Mouse (Mus musculus) left cerebral cortex, postnatal 10 days (tissue): ENCODE results near the gene Scaf8. TPM values are rescaled to one million over a fixed set of nuclear protein-coding genes. Genes with fewer than 3 reads are reported as not detected.

ENCODE experiments used
- DNase-seq, 2 experiments: peaks; one replicate each; pipeline ENCODE4 v3.0.0; 2021 to 2022; ENCODE audit warnings: low spot score in 2 of 2, mixed read lengths in 1 of 2; ENCODE audit errors: extremely low spot score in 1 of 2
- intact Hi-C: fragments of 180-260 bp; cut with DNase I; formaldehyde crosslinking; loops from one replicate; pipeline ENCODE4 v1.15.1; 2025
- total RNA-seq, 2 experiments: library from RNA; stranded (reverse); gene quantifications; 2 replicates each; pipeline ENCODE4 v1.2.3; 2021

The Scaf8 gene
- total RNA-seq, 2 experiments from 2014 or later, result 59.9 TPM

DNA sequence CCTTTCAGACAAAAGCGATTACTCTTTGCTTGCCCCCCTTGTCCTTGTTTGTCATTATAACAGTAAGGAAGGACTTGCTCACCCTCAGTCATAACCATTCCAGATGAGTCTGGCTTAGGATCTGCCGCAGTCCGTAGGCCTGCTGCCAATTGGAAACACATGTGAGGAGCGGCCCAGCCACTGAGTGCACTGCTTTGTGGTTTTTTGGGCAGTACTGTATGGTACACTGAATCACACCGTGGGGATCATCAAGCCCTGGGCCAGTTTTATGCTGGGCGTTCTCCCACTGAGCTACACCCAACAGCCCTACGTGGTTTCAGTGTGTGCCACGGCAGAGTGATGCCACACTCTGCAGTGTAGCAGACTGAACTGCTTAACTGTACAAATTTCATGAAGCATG lies 85.6 kb downstream of the Scaf8 start:
- peak in 1 of 2 experiments; percentile 38 for DNase-seq
- intact Hi-C loops, result no loop called here

DNA sequence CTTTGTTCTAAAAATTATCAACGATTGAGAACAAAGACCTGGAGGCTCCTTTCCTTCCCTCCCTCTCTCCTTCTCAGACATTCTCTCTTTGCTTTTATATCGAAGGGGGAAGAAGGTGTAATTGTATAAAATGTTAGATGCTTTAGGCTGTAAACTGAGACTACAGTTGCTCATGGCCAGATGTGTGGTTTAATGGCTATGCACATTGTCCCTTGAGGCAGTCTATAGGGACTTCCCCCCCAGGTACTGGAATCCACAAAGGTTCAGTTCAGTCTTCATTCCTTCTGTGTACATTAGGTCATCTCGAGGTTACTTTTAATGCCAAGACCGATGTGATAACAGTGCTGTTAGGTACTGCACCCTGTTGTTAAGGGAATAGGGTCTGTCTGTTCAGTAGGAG lies 89.1 kb downstream of the Scaf8 start:
- no peak for DNase-seq
- intact Hi-C loops, result no loop called here

DNA sequence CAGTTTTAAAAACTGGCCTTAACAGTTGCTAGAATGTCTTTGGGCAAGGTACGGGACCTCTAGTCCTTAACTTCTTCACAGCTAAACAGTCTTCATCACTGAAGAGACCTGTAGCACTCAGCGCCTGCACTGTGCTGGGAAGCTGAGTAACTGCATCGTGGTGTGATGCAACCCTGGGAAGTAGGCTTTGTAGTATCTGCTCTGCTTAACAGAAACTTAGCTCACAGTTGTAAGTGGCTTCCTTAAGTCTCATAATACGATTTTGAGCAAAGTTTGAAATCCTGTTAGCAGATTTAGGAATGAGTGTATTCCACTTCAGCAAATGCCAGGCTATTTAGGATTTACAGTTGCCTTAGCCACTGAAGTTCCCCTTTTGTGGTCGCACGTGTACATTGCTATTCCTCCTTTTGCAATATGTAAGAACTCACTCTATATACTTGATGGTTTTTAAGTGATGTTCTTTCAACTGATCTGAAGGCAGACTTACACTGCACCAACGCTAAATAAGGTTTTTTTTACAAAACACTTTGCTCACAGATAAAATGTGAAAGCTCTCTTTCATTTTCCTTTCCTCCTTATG lies 90.1 kb downstream of the Scaf8 start:
- intact Hi-C loops, result no loop called here
- no peak for DNase-seq

- intact Hi-C loops, result no loop called here
- DNase-seq, result no peak
Measured at GRCm38 (mm10) chr17:3206527-3207398, 92.0 kb downstream of the Scaf8 start.

GRCm38 (mm10) chr17:3207529-3208240 lies 92.9 kb downstream of the Scaf8 start:
- intact Hi-C loops, result no loop called here
- no peak for DNase-seq

GRCm38 (mm10) chr17:3208471-3208870 lies 93.7 kb downstream of the Scaf8 start:
- no peak for DNase-seq
- intact Hi-C loops, result no loop called here

DNA sequence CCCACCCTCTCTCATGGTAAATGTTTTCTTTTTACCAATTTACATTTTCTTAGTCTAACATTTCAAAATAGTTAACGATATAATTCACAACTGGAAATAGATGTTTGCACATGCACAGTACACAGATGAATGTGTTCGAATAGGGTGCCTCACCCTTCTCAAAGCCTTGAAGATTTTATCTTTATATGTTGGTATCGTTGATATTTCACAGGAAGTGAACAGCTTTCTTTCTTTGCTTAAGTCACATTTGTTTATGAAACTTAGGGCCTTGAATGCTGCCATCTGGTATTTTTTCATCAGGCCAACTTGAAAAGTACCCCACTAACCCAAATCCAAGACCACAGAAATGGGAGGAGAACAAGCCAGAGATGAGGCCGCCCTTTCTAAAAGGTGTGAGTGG lies 94.8 kb downstream of the Scaf8 start:
- DNase-seq, result no peak
- intact Hi-C loops, result no loop called here

GRCm38 (mm10) chr17:3210134-3210533 lies 95.4 kb downstream of the Scaf8 start:
- DNase-seq, result no peak
- intact Hi-C loops, result no loop called here

DNA sequence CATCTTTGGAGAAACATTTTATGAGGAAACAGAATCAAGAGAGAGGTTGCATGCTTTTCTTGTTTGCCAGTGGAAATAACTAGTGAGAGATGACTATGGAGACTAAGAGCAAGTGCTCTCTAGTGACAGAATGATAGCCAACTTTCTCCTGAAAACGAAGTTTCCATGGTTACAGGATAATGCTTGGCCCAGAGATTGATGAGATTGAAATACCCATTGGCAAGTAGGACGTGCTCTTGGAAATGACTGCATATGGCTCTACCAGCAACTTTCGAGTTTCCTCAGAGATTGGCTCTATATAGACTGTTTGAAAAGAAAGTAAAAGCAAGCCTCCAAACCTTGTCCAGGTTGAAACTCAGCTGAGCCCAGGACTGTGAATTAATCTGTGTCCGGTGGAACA lies 97.3 kb downstream of the Scaf8 start:
- intact Hi-C loops, result no loop called here

GRCm38 (mm10) chr17:3212886-3213285 lies 98.1 kb downstream of the Scaf8 start:
- no peak for DNase-seq
- intact Hi-C loops, result no loop called here

More for the DNA sequence above, 97.3 kb downstream of the Scaf8 start:
- no peak for DNase-seq

DNA sequence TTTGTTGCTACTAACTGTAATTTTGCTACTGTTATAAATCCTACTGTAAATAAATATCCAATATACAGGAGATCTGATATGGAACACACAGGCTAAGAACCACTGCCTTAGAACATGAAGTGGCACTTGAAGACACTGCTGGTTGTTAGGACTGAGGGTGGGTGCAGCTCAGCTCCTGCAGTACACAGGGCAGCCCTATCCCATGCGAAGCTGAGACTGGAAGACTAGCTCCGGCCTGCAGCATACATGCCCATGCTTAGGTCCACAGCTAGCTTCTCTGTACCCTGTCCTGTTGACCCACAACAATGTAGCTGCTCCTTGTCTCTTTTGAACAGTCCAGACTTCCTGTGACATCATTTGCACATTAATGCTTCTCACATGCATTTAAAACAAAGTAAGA lies 100.1 kb downstream of the Scaf8 start:
- no peak for DNase-seq
- intact Hi-C loops, result no loop called here

GRCm38 (mm10) chr17:3217023-3217422 lies 102.3 kb downstream of the Scaf8 start:
- no peak for DNase-seq
- intact Hi-C loops, result no loop called here

DNA sequence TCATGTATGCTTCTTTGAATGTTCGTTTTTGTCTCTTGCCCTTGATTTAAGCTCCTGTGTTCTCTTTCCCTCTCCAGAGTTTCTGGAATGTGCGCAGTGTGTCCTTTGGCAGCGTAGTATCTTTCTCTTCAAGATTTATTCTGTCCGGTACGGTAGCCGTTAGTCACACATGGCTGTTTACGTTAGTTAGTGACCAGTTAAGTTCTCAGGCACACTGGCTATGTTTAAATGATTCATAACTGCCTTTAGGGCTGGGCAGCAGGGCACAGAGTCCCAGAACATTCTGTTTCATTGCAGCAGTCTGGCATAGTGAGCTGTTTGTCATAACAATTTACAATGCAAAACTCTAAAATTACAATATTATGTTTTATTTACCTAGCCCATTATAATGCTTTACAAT lies 103.6 kb downstream of the Scaf8 start:
- intact Hi-C loops, result no loop called here
- no peak for DNase-seq

DNA sequence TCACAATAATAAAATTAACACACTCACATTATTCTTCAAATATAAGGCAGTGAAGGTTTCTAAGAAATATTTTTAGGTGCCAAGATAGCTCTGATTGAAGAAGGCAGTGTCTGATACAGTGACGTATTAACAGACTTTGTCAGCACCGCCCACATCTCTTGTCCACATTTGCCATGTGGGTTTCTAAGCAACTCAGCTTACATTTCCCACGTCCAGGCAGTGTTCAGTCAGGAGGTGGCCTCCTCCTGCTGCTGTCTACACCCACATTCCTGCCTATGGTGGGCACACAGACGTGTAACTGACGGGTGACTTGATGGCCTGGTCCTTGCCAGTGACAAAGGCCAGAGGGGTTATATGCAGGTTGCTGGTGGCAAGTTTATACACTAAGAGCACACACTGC lies 104.1 kb downstream of the Scaf8 start:
- intact Hi-C loops, result no loop called here
- no peak for DNase-seq

DNA sequence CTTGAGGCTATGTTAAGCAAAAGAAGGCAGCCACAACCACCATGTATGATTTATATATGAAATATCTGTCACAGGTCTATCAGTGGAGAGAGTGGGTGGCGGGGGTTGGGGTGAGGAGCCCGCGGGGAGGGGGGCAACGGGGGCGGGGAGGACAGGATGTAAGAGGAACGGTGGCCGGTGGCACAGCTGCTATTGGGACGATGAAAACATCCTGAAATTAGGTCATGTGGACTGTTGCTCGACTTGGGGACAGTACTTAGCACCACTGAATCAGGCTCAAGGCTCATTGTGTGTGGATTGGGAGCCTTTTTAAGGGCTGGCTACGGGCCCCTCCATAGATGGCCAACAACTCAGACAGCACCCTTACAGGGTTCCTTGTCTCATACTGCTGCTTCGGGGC lies 105.4 kb downstream of the Scaf8 start:
- no peak for DNase-seq
- intact Hi-C loops, result loop anchor here (5.0 kb wide), 1 partner anchor 118 kb away; no protein-coding TSS in a partner anchor

- intact Hi-C loops, result loop anchor here (5.0 kb wide), 1 partner anchor 121 kb away; no protein-coding TSS in a partner anchor
- DNase-seq, result no peak
Measured at GRCm38 (mm10) chr17:3223071-3223470, 108.3 kb downstream of the Scaf8 start.

DNA sequence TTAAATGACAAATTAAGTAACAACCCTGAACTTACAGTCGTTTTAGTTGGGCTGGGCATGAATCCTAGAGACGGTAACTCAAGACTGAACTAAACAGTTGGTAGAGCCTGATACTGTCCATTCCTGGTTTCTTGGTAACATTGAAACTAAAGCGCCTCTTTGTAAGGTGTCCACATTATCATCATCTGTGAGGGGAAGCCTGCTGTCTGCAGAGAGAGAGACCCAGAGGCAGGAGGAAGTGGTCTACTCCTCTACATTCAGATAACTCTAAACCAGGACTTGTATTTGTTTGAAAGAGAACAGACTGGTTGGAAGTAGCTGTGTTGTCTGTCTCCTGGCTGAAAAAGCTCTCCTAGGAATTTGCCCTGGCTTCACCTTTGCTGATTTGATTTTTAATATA lies 108.9 kb downstream of the Scaf8 start:
- DNase-seq, result no peak
- intact Hi-C loops, result loop anchor here (5.0 kb wide), 1 partner anchor 121 kb away; no protein-coding TSS in a partner anchor

- intact Hi-C loops, result loop anchor here (5.0 kb wide), 1 partner anchor 122 kb away; no protein-coding TSS in a partner anchor
- DNase-seq, result peak; percentile 85 to 87
Measured at GRCm38 (mm10) chr17:3224383-3225106, 109.8 kb downstream of the Scaf8 start.
